1 mouse cellular context compared by ENCODE assay signal in genomic region chr11:4454895-4455535, GRCm38 (mm10).
TF ChIP-seq lines count a peak whose summit lies in the region.

No protein-coding gene starts in this region.

TF ChIP-seq in CH12.LX, 34 proteins besides CTCF, POLR2A, EP300 and RAD21:
- TF ChIP-seq USF1 (IDR thresholded peaks at IDR 0.05; ENCODE audit: low read depth, low read length) (peak; percentile 86), SIN3A (IDR thresholded peaks at IDR 0.05; ENCODE audit: low read length) (no peak; the same call in 1 of the 2 replicates), MAZ (IDR thresholded peaks at IDR 0.05; ENCODE audit: low read depth, low read length) (no peak), ETS1 (conservative IDR thresholded peaks at IDR 0.05; ENCODE audit: low read depth, low read length) (no peak), MEF2A (IDR thresholded peaks at IDR 0.05; ENCODE audit: borderline replicate concordance, low read depth, low read length) (no peak), ZMIZ1 (IDR thresholded peaks at IDR 0.05; ENCODE audit: low read depth, low read length) (no peak), E2F4 (IDR thresholded peaks at IDR 0.05; ENCODE audit: insufficient replicate concordance, low read depth, low read length) (no peak), NRF1 (IDR thresholded peaks at IDR 0.05; ENCODE audit: low read depth, low read length) (no peak), ELF1 (IDR thresholded peaks at IDR 0.05; ENCODE audit: low read depth, low read length) (no peak), NELFE (IDR thresholded peaks at IDR 0.05; ENCODE audit: low read depth, low read length) (no peak), POLR2AphosphoS2 (IDR thresholded peaks at IDR 0.05; ENCODE audit: low read depth, low read length) (no peak), MAFK (IDR thresholded peaks at IDR 0.05; ENCODE audit: insufficient replicate concordance, low read length) (no peak), BHLHE40 (IDR thresholded peaks at IDR 0.05; ENCODE audit: low read depth, low read length) (peak; percentile 44; the same call in 1 of the 2 replicates), USF2 (conservative IDR thresholded peaks at IDR 0.05; ENCODE audit: low read depth, low read length) (peak; percentile 85), UBTF (IDR thresholded peaks at IDR 0.05; ENCODE audit: low read depth, low read length) (no peak), TCF12 (IDR thresholded peaks at IDR 0.05; ENCODE audit: low read depth, low read length) (no peak), MAX (IDR thresholded peaks at IDR 0.05; ENCODE audit: low read length) (peak; percentile 51; the same call in 1 of the 2 replicates), MXI1 (IDR thresholded peaks at IDR 0.05; ENCODE audit: low read depth, low read length) (no peak), SMC3 (IDR thresholded peaks at IDR 0.05; ENCODE audit: low read depth, low read length) (no peak), ZKSCAN1 (IDR thresholded peaks at IDR 0.05; ENCODE audit: borderline replicate concordance, low read depth, low read length) (no peak), KAT2A (IDR thresholded peaks at IDR 0.05; ENCODE audit: insufficient replicate concordance, low read length) (no peak), ZC3H11A (IDR thresholded peaks at IDR 0.05; ENCODE audit: low read depth, low read length) (no peak), CHD1 (IDR thresholded peaks at IDR 0.05; ENCODE audit: low read depth, low read length) (no peak), PAX5 (IDR thresholded peaks at IDR 0.05; ENCODE audit: low read length) (no peak), HCFC1 (IDR thresholded peaks at IDR 0.05; ENCODE audit: low read depth, low read length) (no peak), RCOR1 (conservative IDR thresholded peaks at IDR 0.05; ENCODE audit: low read depth, low read length) (no peak)
TF ChIP-seq in CH12.LX: peak in this region for 4.
